8 mouse cellular contexts compared by ENCODE assay signal in the genomic region with DNA sequence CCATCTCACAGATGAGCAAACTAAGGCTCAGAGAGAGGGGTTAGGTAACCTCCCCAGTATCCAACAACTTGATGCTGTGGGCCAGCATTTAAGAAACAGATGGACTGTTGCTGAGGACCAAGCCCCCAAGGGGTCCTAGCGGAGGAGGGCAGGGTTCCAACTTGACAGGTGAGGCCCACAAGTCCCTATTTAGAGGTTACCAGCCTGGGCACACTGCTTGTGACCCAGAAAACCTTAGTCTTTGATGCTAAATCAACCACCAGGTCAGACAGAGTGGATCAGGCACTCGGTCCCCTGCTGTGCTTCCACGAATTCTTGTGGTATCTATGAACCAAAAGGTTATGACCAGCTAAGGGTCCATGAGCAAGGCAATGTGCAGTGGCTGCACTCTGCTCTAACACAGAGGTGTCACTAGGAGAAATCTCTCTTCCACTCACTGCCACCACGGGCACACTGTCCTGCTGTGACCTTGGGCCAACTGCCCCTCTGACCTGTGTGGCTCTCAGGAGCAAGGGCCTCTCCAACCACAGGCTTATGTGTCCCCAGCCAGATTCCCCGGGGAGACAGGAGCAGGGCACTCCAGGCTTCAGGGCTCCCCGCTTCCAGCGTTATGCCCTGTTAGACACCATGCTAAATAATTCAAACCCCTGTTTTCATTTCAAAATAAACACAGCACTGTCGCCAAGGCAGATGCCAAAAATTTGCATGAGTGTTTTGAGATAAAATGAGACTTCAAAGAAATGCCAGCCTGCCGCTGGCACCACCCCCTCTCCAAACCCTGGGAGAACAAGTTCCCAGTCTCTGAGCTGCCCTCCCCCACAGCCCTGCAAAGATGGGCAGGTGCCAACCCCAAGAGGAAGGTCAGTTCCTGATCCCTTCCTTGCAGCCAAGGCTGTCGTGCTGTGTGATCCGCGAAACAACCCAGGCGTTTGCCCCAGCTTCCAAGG. TPM values are rescaled to one million over a fixed set of nuclear protein-coding genes. Genes with fewer than 3 reads are reported as not detected.
A peak's percentile ranks its signal among the peaks of the same experiment; 100 is the strongest.
DNase-seq lines count a peak whose midpoint lies in the region; ATAC-seq and TF ChIP-seq lines count a peak whose summit lies in the region.

No protein-coding gene starts in this region.

- 65% methylated on average over 13 of the region's 13 CpGs for WGBS in limb, embryonic 12.5 days
- WGBS in limb, embryonic 10.5 days: 66% methylated on average over 13 of the region's 13 CpGs
- WGBS in heart, embryonic 13.5 days: 47% methylated on average over 13 of the region's 13 CpGs
- WGBS in midbrain, embryonic 14.5 days: 41% methylated on average over 13 of the region's 13 CpGs

- H3K4me3 ChIP-seq in limb, embryonic 12.5 days (replicated peaks): no peak overlapping the region
- no peak overlapping the region for H3K4me3 ChIP-seq in limb, embryonic 10.5 days
- H3K4me3 ChIP-seq in heart, embryonic 13.5 days: no peak overlapping the region
- peak overlapping the region; percentile 28 for H3K4me3 ChIP-seq in layer of hippocampus, adult 2 months
- H3K4me3 ChIP-seq in midbrain, embryonic 14.5 days (replicated peaks; ENCODE audit: low read depth, low read length): no peak overlapping the region

- 0 out of 2 replicates have a peak overlapping the region, but pooled peaks have one; percentile 18 for H3K9ac ChIP-seq in limb, embryonic 12.5 days (replicated peaks)
- peak overlapping the region; percentile 53 for H3K9ac ChIP-seq in heart, embryonic 13.5 days
- peak overlapping the region; percentile 26; the same call in 1 of the 2 replicates for H3K9ac ChIP-seq in midbrain, embryonic 14.5 days (replicated peaks; ENCODE audit: low read length)

- DNase-seq in limb, embryonic 10.5 days (ENCODE audit: low spot score): no peak
- peak; percentile 80 for DNase-seq in cerebellum, adult 9-11 months
- peak; percentile 52 to 74 for DNase-seq in layer of hippocampus, adult 2 months (ENCODE audit: low spot score in 2 of 2)
- peak; percentile 65 for DNase-seq in midbrain, embryonic 14.5 days

- H3K36me3 ChIP-seq in limb, embryonic 12.5 days: no peaks in the 10 kb centered on the region
- H3K36me3 ChIP-seq in limb, embryonic 10.5 days: peaks cover 4% of the 10 kb centered on the region; the same call in 1 of the 2 replicates
- no peaks in the 10 kb centered on the region for H3K36me3 ChIP-seq in heart, embryonic 13.5 days
- no peaks in the 10 kb centered on the region for H3K36me3 ChIP-seq in midbrain, embryonic 14.5 days (ENCODE audit: control insufficient read depth, insufficient read depth, low read length)

- H3K27ac ChIP-seq in limb, embryonic 12.5 days: no peak overlapping the region
- no peak overlapping the region for H3K27ac ChIP-seq in limb, embryonic 10.5 days
- H3K27ac ChIP-seq in heart, embryonic 13.5 days (replicated peaks): peak overlapping the region; percentile 60
- H3K27ac ChIP-seq in layer of hippocampus, adult 2 months: peak overlapping the region; percentile 95
- H3K27ac ChIP-seq in midbrain, embryonic 14.5 days (replicated peaks; ENCODE audit: low read depth, low read length): peak overlapping the region; percentile 90

- no peaks in the 10 kb centered on the region for H3K27me3 ChIP-seq in limb, embryonic 12.5 days
- H3K27me3 ChIP-seq in limb, embryonic 10.5 days (ENCODE audit: low read depth, poor library complexity, severe bottlenecking): no peaks in the 10 kb centered on the region
- no peaks in the 10 kb centered on the region for H3K27me3 ChIP-seq in heart, embryonic 13.5 days (replicated peaks)
- H3K27me3 ChIP-seq in midbrain, embryonic 14.5 days (ENCODE audit: control insufficient read depth, insufficient read depth, low read length): no peaks in the 10 kb centered on the region

- no peaks in the 10 kb centered on the region for H3K9me3 ChIP-seq in limb, embryonic 12.5 days
- no peaks in the 10 kb centered on the region for H3K9me3 ChIP-seq in limb, embryonic 10.5 days (replicated peaks)
- H3K9me3 ChIP-seq in heart, embryonic 13.5 days: no peaks in the 10 kb centered on the region
- H3K9me3 ChIP-seq in midbrain, embryonic 14.5 days (ENCODE audit: control insufficient read depth, low read length): no peaks in the 10 kb centered on the region

- H3K4me2 ChIP-seq in limb, embryonic 12.5 days: no peak overlapping the region
- H3K4me2 ChIP-seq in heart, embryonic 13.5 days: peak overlapping the region; percentile 37
- peak overlapping the region; percentile 94 for H3K4me2 ChIP-seq in midbrain, embryonic 14.5 days (ENCODE audit: low read length)

- ATAC-seq in limb, embryonic 12.5 days (ENCODE audit: insufficient number of reproducible peaks, insufficient read depth, low FRiP score, low TSS enrichment, low read depth): no peak
- no peak for ATAC-seq in heart, embryonic 13.5 days (ENCODE audit: extremely low read depth, insufficient number of reproducible peaks, low FRiP score, low TSS enrichment)
- ATAC-seq in midbrain, embryonic 14.5 days (ENCODE audit: low FRiP score, low TSS enrichment): no peak
- ATAC-seq in erythroid progenitor cell, adult 5-6 weeks (replicated peaks; ENCODE audit: low FRiP score, poor library complexity, severe bottlenecking): no peak
- ATAC-seq in CD4-positive, CD25-positive, alpha-beta regulatory T cell, adult 4 months: no peak

- H3K4me1 ChIP-seq in limb, embryonic 12.5 days (replicated peaks): peaks cover 78% of the 10 kb centered on the region
- H3K4me1 ChIP-seq in limb, embryonic 10.5 days: peaks cover 86% of the 10 kb centered on the region
- H3K4me1 ChIP-seq in heart, embryonic 13.5 days: peaks cover 80% of the 10 kb centered on the region
- H3K4me1 ChIP-seq in midbrain, embryonic 14.5 days (ENCODE audit: control insufficient read depth, insufficient read depth, low read length): peaks cover 75% of the 10 kb centered on the region

- TF ChIP-seq CTCF in layer of hippocampus, adult 2 months (conservative IDR thresholded peaks at IDR 0.05): no peak

RNA-seq across cellular contexts. Expression of gene Ncor2, which starts 4.0 kb away (rescaled TPM):
- polyA plus RNA-seq in limb, embryonic 12.5 days (2016; fragmentation: Nextera tagmentation; extraction: Ambion mirVana): 27.2 and 29.4 TPM in 2 replicates
- 22.4 and 26.8 TPM in 2 replicates for polyA plus RNA-seq in limb, embryonic 10.5 days (2016; fragmentation: Nextera tagmentation; extraction: Ambion mirVana)
- 16.5 and 17.0 TPM in 2 replicates for polyA plus RNA-seq in heart, embryonic 13.5 days (2015; fragmentation: Nextera tagmentation; extraction: Ambion mirVana)
- 100 to 1,000 TPM; 285 to 307 TPM for total RNA-seq in layer of hippocampus, adult 2 months (2021)
- 23.7 and 24.0 TPM in 2 replicates for polyA plus RNA-seq in midbrain, embryonic 14.5 days (2014; fragmentation: Nextera tagmentation; extraction: Ambion mirVana)
- total RNA-seq in erythroid progenitor cell, adult 5-6 weeks (2015; ENCODE audit: low replicate concordance): 10.5 and 37.3 TPM in 2 replicates
- 0.91 and 2.6 TPM in 2 replicates for total RNA-seq in erythroid progenitor cell, adult 5-6 weeks (2017; ENCODE audit: low replicate concordance)
- 1 to 10 TPM; 4.0 to 6.1 TPM for polyA plus RNA-seq in CD4-positive, CD25-positive, alpha-beta regulatory T cell, adult 4 months (2017; shearing (Covaris generic))

Comparison
In these comparisons a context has a peak if more than half of its experiments do, and no peak if none do; other contexts are left out.
1. H3K27ac ChIP-seq: peak in heart, embryonic 13.5 days (single experiment), layer of hippocampus, adult 2 months (single experiment) and midbrain, embryonic 14.5 days (single experiment); none in limb, embryonic 12.5 days (single experiment) and limb, embryonic 10.5 days (single experiment).
2. Peak in every context shown above with its lines, with median percentiles within 50 percentile points of each other: H3K9ac ChIP-seq.